In the genomic region with DNA sequence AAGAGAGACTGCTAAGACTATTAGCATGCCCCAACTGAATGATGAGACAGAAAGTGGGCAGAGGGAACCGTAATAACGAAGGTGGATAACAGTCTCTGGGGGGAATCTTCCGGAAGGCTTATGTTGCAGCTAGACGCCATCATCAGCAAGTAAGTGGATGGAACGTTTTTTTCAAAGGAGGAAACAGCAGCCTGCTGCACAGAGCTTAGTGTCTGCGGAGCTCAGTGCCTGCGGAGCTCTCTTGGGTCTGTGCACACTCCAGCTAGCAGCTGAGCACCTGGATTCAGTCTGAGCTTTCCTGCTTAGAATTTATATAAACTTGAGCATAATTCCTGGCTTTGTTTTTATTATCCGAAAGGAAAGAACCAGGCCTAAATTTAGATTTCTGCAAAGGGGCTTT, we compare ENCODE assay signal across 14 mouse cellular contexts. TPM values are rescaled to one million over a fixed set of nuclear protein-coding genes. Genes with fewer than 3 reads are reported as not detected.
DNase-seq lines count a peak whose midpoint lies in the region; ATAC-seq and TF ChIP-seq lines count a peak whose summit lies in the region.
"Had no signal": no experiment of that assay in that cellular context is flagged by ENCODE, and none has a peak within 500 bp of the region (broad histone marks: within the 10 kb centered on the region; RNA-seq: fewer than 3 reads in every experiment).

No protein-coding gene starts in this region.

- peak; percentile 57 for DNase-seq in intestine, embryonic 14.5 days (ENCODE audit: low spot score)
- DNase-seq in midbrain, postnatal 0 days (ENCODE audit: low spot score), result peak; percentile 29
- DNase-seq in embryonic facial prominence, embryonic 14.5 days (ENCODE audit: low spot score), result peak; percentile 66
- DNase-seq in embryo, embryonic 10.5 days (ENCODE audit: low spot score), result no peak
- DNase-seq in adrenal gland, postnatal 36 days, result no peak
- DNase-seq: adrenal gland, postnatal 25 days; cerebellum, postnatal 10 days; lung, adult 2 months had no signal

- H3K9me3 ChIP-seq in intestine, embryonic 14.5 days (ENCODE audit: control insufficient read depth, low read length), result no peaks in the 10 kb centered on the region
- no peaks in the 10 kb centered on the region for H3K9me3 ChIP-seq in intestine, embryonic 16.5 days (ENCODE audit: control insufficient read depth, low read length)
- no peaks in the 10 kb centered on the region for H3K9me3 ChIP-seq in midbrain, postnatal 0 days (ENCODE audit: low read length)
- H3K9me3 ChIP-seq in midbrain, embryonic 13.5 days, result no peaks in the 10 kb centered on the region
- H3K9me3 ChIP-seq in embryonic facial prominence, embryonic 14.5 days (ENCODE audit: control insufficient read depth, low read length), result no peaks in the 10 kb centered on the region
- H3K9me3 ChIP-seq in stomach, embryonic 15.5 days, result no peaks in the 10 kb centered on the region
- H3K9me3 ChIP-seq: forebrain, embryonic 10.5 days; heart, embryonic 15.5 days had no signal

- no peak overlapping the region for H3K9ac ChIP-seq in intestine, embryonic 14.5 days (ENCODE audit: low read length)
- H3K9ac ChIP-seq in intestine, embryonic 16.5 days (ENCODE audit: low read depth, low read length), result no peak overlapping the region
- no peak overlapping the region for H3K9ac ChIP-seq in midbrain, postnatal 0 days (replicated peaks; ENCODE audit: low read length, poor library complexity, severe bottlenecking)
- no peak overlapping the region for H3K9ac ChIP-seq in midbrain, embryonic 13.5 days (replicated peaks)
- H3K9ac ChIP-seq in embryonic facial prominence, embryonic 14.5 days (ENCODE audit: low read depth, low read length), result 0 out of 2 replicates have a peak overlapping the region, but pooled peaks have one; percentile 20
- H3K9ac ChIP-seq in stomach, embryonic 15.5 days, result no peak overlapping the region
- H3K9ac ChIP-seq: heart, embryonic 15.5 days had no signal

- H3K27ac ChIP-seq in intestine, embryonic 14.5 days (ENCODE audit: low read depth), result peak overlapping the region; percentile 17; the same call in 1 of the 2 replicates
- no peak overlapping the region for H3K27ac ChIP-seq in intestine, embryonic 16.5 days (ENCODE audit: low read length)
- no peak overlapping the region for H3K27ac ChIP-seq in midbrain, postnatal 0 days (ENCODE audit: low read depth, low read length)
- no peak overlapping the region for H3K27ac ChIP-seq in midbrain, embryonic 13.5 days
- no peak overlapping the region; the same call in 1 of the 2 replicates for H3K27ac ChIP-seq in embryonic facial prominence, embryonic 14.5 days (replicated peaks; ENCODE audit: low read depth, low read length)
- peak overlapping the region; percentile 46; the same call in 1 of the 2 replicates for H3K27ac ChIP-seq in stomach, embryonic 15.5 days
- H3K27ac ChIP-seq: forebrain, embryonic 10.5 days; heart, embryonic 15.5 days; layer of hippocampus, adult 2 months had no signal

- H3K27me3 ChIP-seq in intestine, embryonic 14.5 days (replicated peaks; ENCODE audit: control insufficient read depth, insufficient read depth, low read length), result no peaks in the 10 kb centered on the region
- H3K27me3 ChIP-seq in intestine, embryonic 16.5 days (replicated peaks; ENCODE audit: control insufficient read depth, insufficient read depth, low read length), result no peaks in the 10 kb centered on the region
- no peaks in the 10 kb centered on the region for H3K27me3 ChIP-seq in midbrain, postnatal 0 days (ENCODE audit: insufficient read depth, low read length)
- H3K27me3 ChIP-seq in midbrain, embryonic 13.5 days, result no peaks in the 10 kb centered on the region
- H3K27me3 ChIP-seq in embryonic facial prominence, embryonic 14.5 days (replicated peaks; ENCODE audit: control insufficient read depth, insufficient read depth, low read length), result no peaks in the 10 kb centered on the region
- no peaks in the 10 kb centered on the region for H3K27me3 ChIP-seq in stomach, embryonic 15.5 days (replicated peaks)
- H3K27me3 ChIP-seq: heart, embryonic 15.5 days had no signal

- WGBS in intestine, embryonic 14.5 days, result 27% methylated on average over 8 of the region's 8 CpGs
- WGBS in intestine, embryonic 16.5 days, result 36% methylated on average over 8 of the region's 8 CpGs
- 28% methylated on average over 8 of the region's 8 CpGs for WGBS in midbrain, postnatal 0 days
- 52% methylated on average over 8 of the region's 8 CpGs for WGBS in midbrain, embryonic 13.5 days
- WGBS in embryonic facial prominence, embryonic 14.5 days, result 32% methylated on average over 8 of the region's 8 CpGs
- WGBS in stomach, embryonic 15.5 days, result 24% methylated on average over 8 of the region's 8 CpGs

- H3K36me3 ChIP-seq in intestine, embryonic 14.5 days (ENCODE audit: control insufficient read depth, insufficient read depth, low read length), result no peaks in the 10 kb centered on the region
- H3K36me3 ChIP-seq in intestine, embryonic 16.5 days (ENCODE audit: control insufficient read depth, insufficient read depth, low read length), result no peaks in the 10 kb centered on the region
- no peaks in the 10 kb centered on the region for H3K36me3 ChIP-seq in midbrain, postnatal 0 days (ENCODE audit: insufficient read depth, low read length)
- no peaks in the 10 kb centered on the region for H3K36me3 ChIP-seq in midbrain, embryonic 13.5 days
- H3K36me3 ChIP-seq in embryonic facial prominence, embryonic 14.5 days (ENCODE audit: control insufficient read depth, insufficient read depth, low read length), result no peaks in the 10 kb centered on the region
- no peaks in the 10 kb centered on the region for H3K36me3 ChIP-seq in stomach, embryonic 15.5 days
- H3K36me3 ChIP-seq: forebrain, embryonic 10.5 days; heart, embryonic 15.5 days had no signal

- peaks cover 6% of the 10 kb centered on the region; the same call in 1 of the 2 replicates for H3K4me1 ChIP-seq in intestine, embryonic 14.5 days (replicated peaks; ENCODE audit: control insufficient read depth, insufficient read depth, low read length)
- H3K4me1 ChIP-seq in intestine, embryonic 16.5 days (ENCODE audit: control insufficient read depth, insufficient read depth, low read length), result no peaks in the 10 kb centered on the region
- H3K4me1 ChIP-seq in midbrain, postnatal 0 days (ENCODE audit: insufficient read depth, low read length), result no peaks in the 10 kb centered on the region
- no peaks in the 10 kb centered on the region for H3K4me1 ChIP-seq in midbrain, embryonic 13.5 days (replicated peaks)
- H3K4me1 ChIP-seq in embryonic facial prominence, embryonic 14.5 days (ENCODE audit: control insufficient read depth, insufficient read depth, low read length), result no peaks in the 10 kb centered on the region
- 0 out of 2 replicates have a peak, but pooled peaks cover 7% of the 10 kb centered on the region for H3K4me1 ChIP-seq in stomach, embryonic 15.5 days
- H3K4me1 ChIP-seq: forebrain, embryonic 10.5 days; heart, embryonic 15.5 days had no signal

- ATAC-seq in intestine, embryonic 14.5 days (replicated peaks; ENCODE audit: low FRiP score, low TSS enrichment, low read depth), result no peak
- ATAC-seq in intestine, embryonic 16.5 days, result no peak
- no peak for ATAC-seq in midbrain, postnatal 0 days (ENCODE audit: low FRiP score)
- ATAC-seq in midbrain, embryonic 13.5 days, result no peak
- peak; percentile 76; the same call in 1 of the 2 replicates for ATAC-seq in embryonic facial prominence, embryonic 14.5 days (ENCODE audit: low read depth)
- peak; percentile 65; the same call in 1 of the 2 replicates for ATAC-seq in stomach, embryonic 15.5 days (ENCODE audit: insufficient read depth, low FRiP score, low read depth)

- H3K4me3 ChIP-seq in intestine, embryonic 14.5 days (ENCODE audit: low read depth, low read length), result no peak overlapping the region
- H3K4me3 ChIP-seq in intestine, embryonic 16.5 days (ENCODE audit: low read length), result no peak overlapping the region
- no peak overlapping the region for H3K4me3 ChIP-seq in midbrain, postnatal 0 days (ENCODE audit: low read depth, low read length)
- H3K4me3 ChIP-seq in midbrain, embryonic 13.5 days (replicated peaks), result no peak overlapping the region
- H3K4me3 ChIP-seq in embryonic facial prominence, embryonic 14.5 days (ENCODE audit: low read depth, low read length), result no peak overlapping the region
- no peak overlapping the region for H3K4me3 ChIP-seq in stomach, embryonic 15.5 days (replicated peaks)
- H3K4me3 ChIP-seq: forebrain, embryonic 10.5 days; heart, embryonic 15.5 days; layer of hippocampus, adult 2 months had no signal

- TF ChIP-seq CTCF in midbrain, postnatal 0 days (IDR thresholded peaks at IDR 0.05), result no peak

- peak overlapping the region; percentile 5; the same call in 1 of the 2 replicates for H3K4me2 ChIP-seq in intestine, embryonic 14.5 days (ENCODE audit: low read length)
- H3K4me2 ChIP-seq in intestine, embryonic 16.5 days (ENCODE audit: low read depth, low read length), result no peak overlapping the region
- no peak overlapping the region for H3K4me2 ChIP-seq in midbrain, postnatal 0 days (ENCODE audit: low read depth, low read length, poor library complexity, severe bottlenecking)
- H3K4me2 ChIP-seq in midbrain, embryonic 13.5 days (replicated peaks), result no peak overlapping the region
- no peak overlapping the region for H3K4me2 ChIP-seq in embryonic facial prominence, embryonic 14.5 days (ENCODE audit: low read depth, low read length)
- no peak overlapping the region for H3K4me2 ChIP-seq in stomach, embryonic 15.5 days
- H3K4me2 ChIP-seq: heart, embryonic 15.5 days had no signal

RNA-seq across cellular contexts. Expression of a gene that starts 47.8 kb away (rescaled TPM):
- polyA plus RNA-seq in intestine, embryonic 14.5 days (2014; fragmentation: Nextera tagmentation; extraction: Ambion mirVana), result 10.1 and 10.4 TPM in 2 replicates
- 7.0 and 9.0 TPM in 2 replicates for polyA plus RNA-seq in intestine, embryonic 16.5 days (2015; fragmentation: Nextera tagmentation; extraction: Ambion mirVana)
- 9.5 and 9.7 TPM in 2 replicates for total RNA-seq in midbrain, postnatal 0 days (2014; rRNA removed)
- polyA plus RNA-seq in midbrain, postnatal 0 days (2015; fragmentation: Nextera tagmentation; extraction: Ambion mirVana), result 4.2 and 5.5 TPM in 2 replicates
- polyA plus RNA-seq in midbrain, embryonic 13.5 days (2015; fragmentation: Nextera tagmentation; extraction: Ambion mirVana), result 6.7 and 8.6 TPM in 2 replicates
- polyA plus RNA-seq in embryonic facial prominence, embryonic 14.5 days (2014; fragmentation: Nextera tagmentation; extraction: Ambion mirVana), result 9.7 and 10.6 TPM in 2 replicates
- polyA plus RNA-seq in stomach, embryonic 15.5 days (2015; fragmentation: Nextera tagmentation; extraction: Ambion mirVana), result 12.0 and 12.4 TPM in 2 replicates
- total RNA-seq in adrenal gland, postnatal 36 days (2021), result 10 to 100 TPM; 64.3 to 73.1 TPM

Comparison
In these comparisons a context has a peak if more than half of its experiments do, and no peak if none do; other contexts are left out.
1. H3K27ac ChIP-seq: peak in intestine, embryonic 14.5 days (single experiment) and stomach, embryonic 15.5 days (single experiment); none in intestine, embryonic 16.5 days (single experiment), midbrain, postnatal 0 days (single experiment), midbrain, embryonic 13.5 days (single experiment) and embryonic facial prominence, embryonic 14.5 days (single experiment).
2. ATAC-seq: peak in embryonic facial prominence, embryonic 14.5 days (single experiment) and stomach, embryonic 15.5 days (single experiment); none in intestine, embryonic 14.5 days (single experiment), intestine, embryonic 16.5 days (single experiment), midbrain, postnatal 0 days (single experiment) and midbrain, embryonic 13.5 days (single experiment).
3. DNase-seq: peak in intestine, embryonic 14.5 days (single experiment), midbrain, postnatal 0 days (single experiment) and embryonic facial prominence, embryonic 14.5 days (single experiment); none in embryo, embryonic 10.5 days (single experiment) and adrenal gland, postnatal 36 days (0 of 2).